Mouse (Mus musculus) heart, postnatal 25 days (tissue): Measurements from ENCODE around the gene Meox1. TPM values are rescaled to one million over a fixed set of nuclear protein-coding genes. Genes with fewer than 3 reads are reported as not detected.

ENCODE experiments used
- DNase-seq: peaks from one replicate; pipeline ENCODE4 v3.0.0; 2022; ENCODE audit warnings: low spot score
- intact Hi-C: fragments of 180-260 bp; cut with DNase I; formaldehyde crosslinking; loops from one replicate; pipeline ENCODE4 v1.15.1; 2025
- total RNA-seq, 2 experiments: library from RNA; stranded (reverse); gene quantifications; 2 replicates each; pipeline ENCODE4 v1.2.3; 2021

Meox1 gene
- total RNA-seq, 2 experiments from 2014 or later, result 7.8 to 9.9 TPM

- peak; percentile 48 for DNase-seq
- intact Hi-C loops, result loop anchor here (1.0 to 2.0 kb wide), 2 partner anchors 48 to 92 kb away; no protein-coding TSS in a partner anchor
Observed at GRCm38 (mm10) chr11:101905115-101905514, 10.9 kb upstream of the Meox1 start.

GRCm38 (mm10) chr11:101901309-101901708, 7.1 kb upstream of the Meox1 start:
- no peak for DNase-seq
- intact Hi-C loops, result no loop called here

- intact Hi-C loops, result loop anchor here (5.0 kb wide), 1 partner anchor 46 kb away; no protein-coding TSS in a partner anchor
- DNase-seq, result no peak
Observed at GRCm38 (mm10) chr11:101898328-101898727, 4.2 kb upstream of the Meox1 start.

GRCm38 (mm10) chr11:101896546-101897361, 2.6 kb upstream of the Meox1 start:
- intact Hi-C loops, result loop anchor here (2.0 to 5.0 kb wide), 2 partner anchors 14 to 44 kb away; no protein-coding TSS in a partner anchor
- DNase-seq, result peak; percentile 62

GRCm38 (mm10) chr11:101893560-101893959, 614 bp downstream of the Meox1 start:
- no peak for DNase-seq
- intact Hi-C loops, result loop anchor here (5.0 kb wide), 1 partner anchor 61 kb away; no protein-coding TSS in a partner anchor

GRCm38 (mm10) chr11:101891451-101891850, 2.7 kb downstream of the Meox1 start:
- intact Hi-C loops, result loop anchor here (5.0 kb wide), 1 partner anchor 59 kb away; no protein-coding TSS in a partner anchor
- no peak for DNase-seq

- intact Hi-C loops, result loop anchor here (5.0 kb wide), 1 partner anchor 57 kb away; no protein-coding TSS in a partner anchor
- DNase-seq, result no peak
Observed at GRCm38 (mm10) chr11:101889781-101890180, 4.4 kb downstream of the Meox1 start.

GRCm38 (mm10) chr11:101888820-101889219, 5.4 kb downstream of the Meox1 start:
- no peak for DNase-seq
- intact Hi-C loops, result no loop called here

GRCm38 (mm10) chr11:101886436-101886835, 7.7 kb downstream of the Meox1 start:
- intact Hi-C loops, result no loop called here
- DNase-seq, result no peak

- intact Hi-C loops, result no loop called here
- DNase-seq, result no peak
Observed at GRCm38 (mm10) chr11:101885881-101886319, 8.3 kb downstream of the Meox1 start.

GRCm38 (mm10) chr11:101885232-101885631, 8.9 kb downstream of the Meox1 start:
- intact Hi-C loops, result no loop called here
- DNase-seq, result no peak

- no peak for DNase-seq
- intact Hi-C loops, result loop anchor here (2.0 kb wide), 1 partner anchor 13 kb away; no protein-coding TSS in a partner anchor
Observed at GRCm38 (mm10) chr11:101883911-101884310, 10.3 kb downstream of the Meox1 start.

GRCm38 (mm10) chr11:101882500-101883290, 11.5 kb downstream of the Meox1 start:
- DNase-seq, result no peak
- intact Hi-C loops, result loop anchor here (2.0 kb wide), 1 partner anchor 14 kb away; no protein-coding TSS in a partner anchor

GRCm38 (mm10) chr11:101881604-101882071, 12.5 kb downstream of the Meox1 start:
- intact Hi-C loops, result loop anchor here (2.0 kb wide), 1 partner anchor 15 kb away; no protein-coding TSS in a partner anchor
- peak; percentile 92 for DNase-seq

GRCm38 (mm10) chr11:101881185-101881584, 13.0 kb downstream of the Meox1 start:
- intact Hi-C loops, result no loop called here
- DNase-seq, result no peak

- intact Hi-C loops, result loop anchor here (2.0 kb wide), 1 partner anchor 27 kb away; no protein-coding TSS in a partner anchor
Observed at GRCm38 (mm10) chr11:101879672-101880071, 14.5 kb downstream of the Meox1 start.

GRCm38 (mm10) chr11:101878696-101879095, 15.5 kb downstream of the Meox1 start:
- no peak for DNase-seq
- intact Hi-C loops, result loop anchor here (2.0 kb wide), 1 partner anchor 26 kb away; no protein-coding TSS in a partner anchor

More at GRCm38 (mm10) chr11:101879672-101880071, 14.5 kb downstream of the Meox1 start:
- no peak for DNase-seq

GRCm38 (mm10) chr11:101874978-101875377, 19.2 kb downstream of the Meox1 start:
- intact Hi-C loops, result no loop called here
- DNase-seq, result no peak

- peak; percentile 36 for DNase-seq
- intact Hi-C loops, result no loop called here
Observed at GRCm38 (mm10) chr11:101873909-101874308, 20.3 kb downstream of the Meox1 start.

- DNase-seq, result no peak
- intact Hi-C loops, result no loop called here
Observed at GRCm38 (mm10) chr11:101871435-101871834, 22.7 kb downstream of the Meox1 start.
